Mouse (Mus musculus) central nervous system, embryonic 11.5 days (tissue): Measurements from ENCODE around the gene Gm36176. TPM values are rescaled to one million over a fixed set of nuclear protein-coding genes. Genes with fewer than 3 reads are reported as not detected.

Experiments used
- polyA plus RNA-seq: library from polyadenylated mRNA; depleted of rRNA; stranded (reverse); fragments of >200 nt; gene quantifications from 2 replicates; pipeline ENCODE4 v1.2.3, GENCODE M21; 2012; rRNA removed

Gm36176 gene
- polyA plus RNA-seq: not detected in 2 replicates

DNA sequence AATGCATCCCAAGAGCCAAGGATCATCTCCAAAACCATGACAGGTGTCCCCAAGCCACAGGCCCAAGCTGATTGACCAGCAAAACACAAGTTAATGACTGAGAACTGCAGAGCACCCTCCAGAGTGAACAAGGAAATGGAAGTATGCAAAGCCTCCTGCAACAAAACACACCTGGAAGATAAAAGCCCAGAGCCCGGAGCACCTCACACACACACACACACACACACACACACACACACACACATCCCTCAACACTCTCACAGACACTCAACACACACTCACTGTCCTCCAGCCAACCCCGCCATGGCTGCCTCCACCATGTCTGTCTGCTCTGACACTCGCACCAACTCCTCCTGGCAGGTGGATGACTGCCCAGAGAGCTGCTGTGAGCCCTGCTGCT is at the start of gene Gm36176:
Gene Gm36176, plus strand, starts transcription at position 301 of the 400 bp plus-strand sequence.

DNA sequence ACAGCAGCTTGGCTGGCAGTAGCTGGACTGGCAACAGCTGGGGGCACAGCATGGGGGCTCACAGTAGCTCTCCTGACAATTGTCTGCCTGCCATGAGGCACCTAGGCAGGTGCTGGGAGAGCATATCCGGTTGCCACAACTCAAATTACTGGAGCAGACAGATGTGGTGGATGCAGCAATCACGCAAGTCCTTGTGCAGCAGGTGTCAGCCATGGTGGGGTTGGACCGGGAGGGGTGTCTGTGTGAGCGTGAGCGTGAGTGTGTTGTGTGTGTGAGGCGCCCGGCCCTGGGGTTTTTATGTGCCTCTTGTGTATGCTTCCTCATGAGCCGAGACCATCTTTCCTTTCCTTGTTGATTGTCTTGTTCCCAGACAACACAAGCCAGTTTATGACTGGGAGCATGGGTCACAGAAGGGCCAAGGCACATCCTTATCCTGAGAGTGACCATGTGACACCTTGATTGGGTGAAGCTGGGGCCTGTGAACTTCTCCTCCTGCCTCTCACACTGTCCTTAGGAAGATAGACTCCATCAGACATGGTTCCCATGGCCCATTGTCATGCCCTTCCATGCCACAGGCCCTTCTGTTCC is 47.6 kb upstream of the Gm36176 start, which contains the start of gene Gm19668:
Gene Gm19668, minus strand, starts transcription at position 213 of the 588 bp plus-strand sequence.

DNA sequence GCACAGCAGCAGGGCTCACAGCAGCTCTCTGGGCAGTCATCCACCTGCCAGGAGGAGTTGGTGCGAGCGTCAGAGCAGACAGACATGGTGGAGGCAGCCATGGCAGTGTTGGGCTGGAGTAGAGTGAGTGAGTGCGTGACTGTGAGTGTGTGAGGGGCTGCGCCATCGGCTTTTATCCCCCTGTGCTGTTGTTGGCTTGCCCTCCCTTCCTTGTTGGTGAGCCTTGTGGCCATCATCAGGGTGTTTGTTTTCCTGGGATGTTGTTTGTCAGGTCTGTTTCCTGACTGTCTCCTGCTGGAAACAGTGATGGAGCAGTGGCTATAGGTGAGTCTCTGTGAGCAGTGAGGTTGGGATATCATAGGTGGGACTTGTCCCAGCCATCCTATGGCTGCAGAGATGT is 34.9 kb upstream of the Gm36176 start, which contains the start of gene Gm9507:
Gene Gm9507, minus strand, starts transcription at position 101 of the 400 bp plus-strand sequence.

DNA sequence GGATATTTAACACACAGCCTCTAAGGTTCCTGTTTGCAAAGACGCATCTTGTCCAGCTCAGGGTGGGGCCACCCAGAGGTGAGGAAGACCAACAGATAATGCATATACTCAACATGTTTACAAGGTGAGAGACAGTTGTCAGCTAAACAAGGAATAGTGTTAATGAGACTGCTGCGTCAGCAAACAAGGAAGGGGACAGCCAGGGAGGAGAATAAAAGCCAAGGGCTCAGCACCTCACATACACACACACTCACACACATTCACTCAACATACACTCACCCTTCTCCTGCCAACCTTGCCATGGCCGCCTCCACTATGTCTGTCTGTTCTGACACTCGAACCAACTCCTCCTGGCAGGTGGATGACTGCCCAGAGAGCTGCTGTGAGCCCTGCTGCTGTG is 32.2 kb upstream of the Gm36176 start, which contains the start of gene Gm2696:
Gene Gm2696, plus strand, starts transcription at position 301 of the 400 bp plus-strand sequence.

DNA sequence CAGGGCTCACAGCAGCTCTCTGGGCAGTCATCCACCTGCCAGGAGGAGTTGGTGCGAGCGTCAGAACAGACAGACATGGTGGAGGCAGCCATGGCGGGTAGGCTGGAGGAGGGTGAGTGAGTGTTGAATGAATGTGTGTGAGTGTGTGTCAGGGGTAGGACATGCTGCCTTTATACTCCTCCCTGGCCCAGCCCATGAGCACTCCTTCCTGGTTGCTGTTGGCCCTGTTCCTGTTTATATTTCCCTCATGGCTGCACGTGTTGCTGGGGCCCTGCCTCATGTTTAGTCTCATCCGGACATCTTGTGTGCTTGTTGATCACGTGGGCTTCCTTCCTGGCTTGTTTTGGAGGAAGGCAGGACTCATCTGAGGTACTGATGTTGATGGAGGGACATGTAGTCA is 19.7 kb upstream of the Gm36176 start, which contains the start of gene Krtap10-4:
Gene Krtap10-4, minus strand, starts transcription at position 145 of the 400 bp plus-strand sequence.

DNA sequence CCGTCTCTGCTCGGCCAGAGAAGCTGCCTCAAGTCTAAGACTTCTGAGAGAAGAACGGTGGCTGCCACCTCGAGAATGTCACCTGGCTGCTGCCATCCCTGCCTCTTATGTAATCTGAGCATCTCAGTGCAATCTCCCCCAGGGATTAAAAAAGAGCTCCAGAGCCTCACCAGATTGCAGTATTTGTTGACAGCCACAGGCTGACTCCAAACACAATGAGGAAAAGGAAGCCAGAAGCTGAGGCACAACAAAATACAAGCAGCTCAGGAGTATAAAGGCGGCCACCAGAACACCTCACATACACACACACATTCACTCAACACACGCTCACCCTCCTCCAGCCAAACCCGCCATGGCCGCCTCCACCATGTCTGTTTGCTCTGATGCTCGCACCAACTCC is 11.0 kb upstream of the Gm36176 start, which contains the start of gene Krtap10-10:
Gene Krtap10-10, plus strand, starts transcription at position 301 of the 400 bp plus-strand sequence.

DNA sequence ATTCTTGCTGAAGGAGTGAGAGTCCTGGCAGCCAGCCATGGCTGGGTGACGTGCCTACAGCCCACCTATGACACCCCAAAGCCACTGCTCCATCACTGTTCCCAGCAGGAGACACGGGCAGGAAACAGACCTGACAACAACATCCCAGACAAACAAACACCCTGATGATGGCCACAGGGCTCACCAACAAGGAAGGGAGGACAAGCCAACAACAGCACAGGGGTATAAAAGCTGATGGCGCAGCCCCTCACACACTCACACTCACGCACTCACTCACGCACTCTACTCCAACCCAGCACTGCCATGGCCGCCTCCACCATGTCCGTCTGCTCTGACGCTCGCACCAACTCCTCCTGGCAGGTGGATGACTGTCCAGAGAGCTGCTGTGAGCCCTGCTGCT is 6.0 kb downstream of the Gm36176 start, which contains the start of gene Gm10318:
Gene Gm10318, plus strand, starts transcription at position 301 of the 400 bp plus-strand sequence.

DNA sequence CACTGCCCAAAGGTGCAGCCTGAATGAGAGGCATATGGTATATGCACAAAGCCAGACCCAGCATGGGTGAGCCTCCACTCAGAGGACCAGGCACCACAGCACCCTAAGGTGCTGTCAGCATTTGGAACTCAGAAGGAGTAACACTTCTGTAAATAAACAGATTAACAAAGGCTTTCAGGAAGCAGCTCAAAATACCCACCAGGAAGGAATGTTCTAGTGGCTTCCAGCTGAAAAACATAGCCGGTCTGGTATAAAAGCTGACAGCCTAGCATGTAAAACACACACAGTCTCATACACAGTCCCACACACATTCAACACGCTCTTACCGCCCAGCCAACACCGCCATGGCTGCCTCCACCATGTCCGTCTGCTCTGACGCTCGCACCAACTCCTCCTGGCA is 15.1 kb downstream of the Gm36176 start, which contains the start of gene Gm3285:
Gene Gm3285, plus strand, starts transcription at position 301 of the 400 bp plus-strand sequence.

Other genes starting within 250 kb of the Gm36176 start
- 343 and 431 TPM in 2 replicates for gene Sumo3, start 240.7 kb upstream of the Gm36176 start, polyA plus RNA-seq
- gene Gm49325, start 240.6 kb upstream of the Gm36176 start, polyA plus RNA-seq: 75.0 and 115 TPM in 2 replicates
- gene Ube2g2, start 224.5 kb upstream of the Gm36176 start, polyA plus RNA-seq: 58.8 and 134 TPM in 2 replicates
- gene Tspear, start 160.2 kb upstream of the Gm36176 start, polyA plus RNA-seq: 0.92 and 1.3 TPM in 2 replicates
- gene Gm19402, start 156.0 kb upstream of the Gm36176 start, polyA plus RNA-seq: not detected in 2 replicates
- gene Gm9508, start 149.6 kb upstream of the Gm36176 start, polyA plus RNA-seq: not detected in 2 replicates
- not detected in 2 replicates for gene Gm10272, start 140.2 kb upstream of the Gm36176 start, polyA plus RNA-seq
- not detected in 2 replicates for gene Gm10024, start 135.3 kb upstream of the Gm36176 start, polyA plus RNA-seq
- gene Gm10142, start 131.0 kb upstream of the Gm36176 start, polyA plus RNA-seq: not detected in 2 replicates
- not detected in 2 replicates for gene Krtap12-1, start 126.2 kb upstream of the Gm36176 start, polyA plus RNA-seq
- not detected in 2 replicates for gene Gm10100, start 120.3 kb upstream of the Gm36176 start, polyA plus RNA-seq
- not detected in 2 replicates for gene Gm18596, start 104.2 kb upstream of the Gm36176 start, polyA plus RNA-seq
- gene Gm9736, start 95.4 kb upstream of the Gm36176 start, polyA plus RNA-seq: not detected in 2 replicates
- not detected in 2 replicates for gene Gm3233, start 87.1 kb upstream of the Gm36176 start, polyA plus RNA-seq
- gene Gm3238, start 75.5 kb upstream of the Gm36176 start, polyA plus RNA-seq: not detected in 2 replicates
- not detected in 2 replicates for gene Gm7138, start 69.9 kb upstream of the Gm36176 start, polyA plus RNA-seq
- not detected in 2 replicates for gene Gm3250, start 64.3 kb upstream of the Gm36176 start, polyA plus RNA-seq
- gene Gm7137, start 58.6 kb upstream of the Gm36176 start, polyA plus RNA-seq: not detected in 2 replicates
- not detected in 2 replicates for gene Gm9639, start 51.7 kb upstream of the Gm36176 start, polyA plus RNA-seq
- gene Gm19668, start 47.7 kb upstream of the Gm36176 start, polyA plus RNA-seq: not detected in 2 replicates
- gene Gm9507, start 35.0 kb upstream of the Gm36176 start, polyA plus RNA-seq: 0.08 TPM in 1 of 2 replicates, not detected in the other
- gene Gm2696, start 32.1 kb upstream of the Gm36176 start, polyA plus RNA-seq: not detected in 2 replicates
- gene Krtap10-4, start 19.7 kb upstream of the Gm36176 start, polyA plus RNA-seq: not detected in 2 replicates
- gene Krtap10-10, start 10.9 kb upstream of the Gm36176 start, polyA plus RNA-seq: not detected in 2 replicates
- 0.06 TPM in 1 of 2 replicates, not detected in the other for gene Gm10318, start 6.1 kb downstream of the Gm36176 start, polyA plus RNA-seq
- not detected in 2 replicates for gene Gm3285, start 15.2 kb downstream of the Gm36176 start, polyA plus RNA-seq
- 2.4 and 3.4 TPM in 2 replicates for gene Lrrc3, start 55.7 kb downstream of the Gm36176 start, polyA plus RNA-seq
- gene Trpm2, start 123.8 kb downstream of the Gm36176 start, polyA plus RNA-seq: 0.83 and 1.2 TPM in 2 replicates
- 38.5 and 61.8 TPM in 2 replicates for gene 1810043G02Rik, start 131.7 kb downstream of the Gm36176 start, polyA plus RNA-seq
- 104 and 106 TPM in 2 replicates for gene Pfkl, start 163.3 kb downstream of the Gm36176 start, polyA plus RNA-seq
- gene Dnmt3l, start 195.1 kb downstream of the Gm36176 start, polyA plus RNA-seq: 0.02 TPM in 1 of 2 replicates, not detected in the other
- 1.1 and 1.2 TPM in 2 replicates for gene Aire, start 196.8 kb downstream of the Gm36176 start, polyA plus RNA-seq
- 1.8 and 3.1 TPM in 2 replicates for gene Icosl, start 222.5 kb downstream of the Gm36176 start, polyA plus RNA-seq